Mouse (Mus musculus) G1E-ER4 (cell line): ENCODE data around the gene Rab3ip. TPM values are rescaled to one million over a fixed set of nuclear protein-coding genes. Genes with fewer than 3 reads are reported as not detected.

Experiments
- GATA1 ChIP-seq: IDR thresholded peaks from one replicate; pipeline ENCODE4 v1.8.0; 2012; ENCODE audit warnings: low read length, inconsistent platforms
- polyA plus RNA-seq: library from polyadenylated mRNA; stranded (reverse); fragments of >175 nt; gene quantifications from 2 replicates; pipeline ENCODE4 v1.2.3, GENCODE M21; 2012

Rab3ip gene
- polyA plus RNA-seq, 1 experiment: 21.2 TPM

- no peak for TF ChIP-seq GATA1
These were observed 15.5 kb downstream of the Rab3ip start for GRCm38 (mm10) chr10:116935028-116935427.

DNA sequence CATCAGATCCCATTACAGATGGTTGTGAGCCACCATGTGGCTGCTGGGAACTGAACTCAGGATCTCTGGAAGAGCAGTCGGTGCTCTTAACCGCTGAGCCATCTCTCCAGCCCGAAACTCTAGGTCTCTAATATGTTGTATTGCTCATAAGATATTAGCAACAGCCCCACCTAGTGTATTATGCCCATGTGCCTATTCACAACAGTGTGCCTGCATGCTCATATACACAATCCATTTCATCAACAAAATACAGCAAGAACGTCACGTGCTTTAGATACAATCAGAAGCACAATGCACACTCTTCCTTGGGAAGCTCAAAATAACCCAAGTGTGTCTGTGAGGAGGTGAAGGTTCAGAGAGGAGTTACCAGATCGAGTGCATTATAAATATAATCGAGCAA is 16.8 kb downstream of the Rab3ip start:
- TF ChIP-seq GATA1: no peak

DNA sequence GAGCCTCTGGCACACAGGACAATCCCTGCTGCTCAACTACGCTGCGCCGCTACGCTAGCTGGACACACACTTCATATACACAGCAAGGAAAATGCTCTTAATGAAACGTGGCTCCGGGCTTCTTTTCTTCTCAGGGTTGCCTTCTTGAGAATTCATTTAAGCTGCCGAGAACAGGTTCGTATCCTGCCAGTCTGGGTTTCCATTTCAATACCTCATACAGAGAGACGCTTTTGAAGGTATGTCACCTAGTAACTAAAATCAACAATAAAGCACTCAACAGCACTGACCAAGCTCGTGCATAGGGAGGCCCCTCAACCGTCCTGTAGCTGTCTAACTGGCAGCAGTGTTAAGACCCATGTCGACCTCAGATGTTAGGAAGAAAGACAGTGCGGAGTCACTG is 18.2 kb downstream of the Rab3ip start:
- no peak for TF ChIP-seq GATA1

DNA sequence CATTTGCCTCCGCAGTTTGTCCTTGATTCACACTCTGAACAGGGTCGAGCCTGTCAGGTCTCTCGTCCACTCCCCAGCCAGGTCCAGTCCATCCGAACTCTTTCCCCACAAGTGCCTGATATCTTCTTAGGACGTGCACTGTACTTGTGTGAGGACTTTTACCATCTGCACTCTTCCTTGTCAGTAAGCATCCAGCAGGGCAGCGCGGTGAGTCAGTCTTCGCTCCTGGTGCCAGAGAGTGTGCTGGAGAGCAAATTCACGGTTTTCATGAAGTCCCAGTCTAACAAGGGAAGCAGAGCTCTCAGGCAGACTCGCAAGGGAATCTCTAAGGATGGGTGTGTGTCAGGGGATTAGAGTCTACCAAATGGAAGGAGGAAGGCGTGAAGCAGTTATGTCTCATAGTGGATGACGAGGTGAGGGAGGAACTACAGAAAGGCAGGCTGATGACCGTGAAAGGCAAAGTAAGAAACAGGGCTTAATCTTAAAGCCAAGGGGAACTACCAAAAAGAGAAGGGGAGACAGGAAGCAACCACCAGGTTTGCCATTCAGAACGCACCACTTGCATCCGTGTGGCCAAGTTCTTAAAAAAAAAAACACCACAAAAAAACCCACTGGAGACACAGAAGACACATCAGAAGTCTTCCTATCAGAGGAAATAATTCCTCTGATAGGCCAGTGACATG is 18.9 kb downstream of the Rab3ip start:
- TF ChIP-seq GATA1: no peak

- no peak for TF ChIP-seq GATA1
These were observed 19.6 kb downstream of the Rab3ip start for GRCm38 (mm10) chr10:116930936-116931335.

DNA sequence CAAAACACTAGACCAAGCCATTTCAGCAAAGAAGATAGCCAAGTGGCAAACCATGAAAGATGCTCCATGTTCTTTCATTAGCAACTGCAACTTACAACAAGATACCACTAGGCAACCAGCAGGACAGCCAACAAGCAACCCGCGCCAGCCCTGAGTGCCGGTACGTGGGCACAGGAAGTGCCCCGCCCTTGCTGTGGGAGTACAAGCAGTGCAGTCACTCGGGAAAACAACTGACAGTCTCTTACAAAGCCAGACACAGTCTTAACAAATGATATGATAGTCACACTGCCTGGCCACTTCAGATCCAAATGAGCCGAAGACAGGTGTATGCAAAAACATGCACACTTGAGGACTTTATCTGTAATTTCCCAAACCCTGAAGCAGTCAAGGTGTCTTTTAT is 20.1 kb downstream of the Rab3ip start:
- no peak for TF ChIP-seq GATA1

DNA sequence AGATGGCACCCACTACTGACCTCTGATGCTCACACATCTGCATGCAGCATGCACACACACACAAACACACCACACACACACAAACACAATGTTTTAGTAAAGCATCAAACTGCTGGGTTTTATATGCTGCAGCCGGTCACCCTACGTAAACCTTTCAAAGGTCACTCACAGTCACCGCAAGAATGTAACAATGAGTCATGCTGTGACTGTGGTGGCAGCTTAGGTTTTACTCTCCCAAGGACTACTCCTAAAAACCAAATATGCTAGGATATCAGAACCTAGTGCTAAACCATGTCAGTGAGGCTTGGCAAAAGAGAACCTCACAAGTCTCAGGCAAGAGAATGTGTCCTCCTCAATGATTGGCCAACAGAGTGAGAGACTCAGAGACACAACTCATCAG is 21.7 kb downstream of the Rab3ip start:
- TF ChIP-seq GATA1: no peak

- no peak for TF ChIP-seq GATA1
These were observed 24.0 kb downstream of the Rab3ip start for GRCm38 (mm10) chr10:116926428-116927113.

GRCm38 (mm10) chr10:116923651-116924495 is 26.7 kb downstream of the Rab3ip start:
- TF ChIP-seq GATA1: no peak

DNA sequence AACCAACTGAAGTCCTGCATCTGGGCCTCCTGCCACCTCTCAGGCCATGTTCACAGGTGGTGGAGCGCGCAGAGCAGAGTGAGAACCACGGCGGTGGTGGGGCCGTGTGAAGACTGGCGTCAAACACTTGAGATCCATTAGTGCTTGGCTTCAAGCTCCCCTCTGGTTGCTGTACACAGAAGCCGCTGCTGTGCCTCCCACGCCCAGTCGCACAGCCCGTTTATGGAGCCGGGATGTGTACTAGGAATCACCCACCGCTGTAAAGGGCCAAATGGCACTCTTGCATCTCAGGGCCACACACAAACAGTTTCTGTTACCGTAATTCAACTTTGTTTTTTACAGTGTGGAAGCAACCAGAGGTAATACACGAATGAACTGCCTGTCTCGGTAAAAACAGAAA is 28.4 kb downstream of the Rab3ip start:
- no peak for TF ChIP-seq GATA1

DNA sequence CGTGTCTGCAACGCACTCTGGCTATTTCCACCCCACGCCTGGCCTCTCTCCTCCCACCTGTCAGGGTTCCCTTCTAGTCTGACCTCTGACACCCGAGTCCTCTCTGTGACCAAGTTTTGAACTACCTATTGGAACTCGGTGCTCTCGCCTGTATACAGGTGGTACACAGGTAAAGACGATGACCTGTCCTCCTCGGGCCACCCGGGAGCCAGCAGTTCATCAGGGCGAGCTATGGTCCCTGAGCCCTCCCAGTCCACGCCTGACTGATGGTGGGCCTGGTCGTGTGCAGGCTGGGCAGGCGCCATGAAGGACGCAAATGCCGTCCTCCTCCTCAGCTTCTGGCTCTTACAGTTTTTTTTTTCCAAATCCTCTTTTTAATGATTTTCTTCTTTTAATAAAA is 29.2 kb downstream of the Rab3ip start:
- no peak for TF ChIP-seq GATA1

- no peak for TF ChIP-seq GATA1
These were observed 29.9 kb downstream of the Rab3ip start for GRCm38 (mm10) chr10:116920641-116921040.

- TF ChIP-seq GATA1: no peak
These were observed 30.9 kb downstream of the Rab3ip start for GRCm38 (mm10) chr10:116919368-116920317.

- TF ChIP-seq GATA1: no peak
These were observed 34.0 kb downstream of the Rab3ip start for GRCm38 (mm10) chr10:116916581-116916980.

DNA sequence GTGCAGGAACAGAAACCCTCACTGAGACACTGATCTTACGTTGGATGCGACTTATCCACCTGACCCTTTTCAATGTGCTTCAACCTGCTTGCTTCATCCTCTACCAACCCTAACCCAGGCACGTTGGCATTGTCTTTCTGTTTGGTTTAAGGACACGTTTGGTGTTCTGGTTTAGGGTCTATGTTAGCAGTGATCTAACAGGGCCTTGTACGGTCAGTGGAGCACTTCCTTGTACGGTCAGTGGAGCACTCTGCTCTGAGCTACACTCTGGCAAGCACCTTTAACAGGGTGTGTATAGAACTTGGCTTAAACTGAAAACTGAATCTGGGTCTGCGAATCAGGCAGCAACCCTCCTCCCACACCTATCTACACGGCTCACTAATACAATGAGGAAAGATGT is 35.3 kb downstream of the Rab3ip start:
- no peak for TF ChIP-seq GATA1
